In the genomic region with DNA sequence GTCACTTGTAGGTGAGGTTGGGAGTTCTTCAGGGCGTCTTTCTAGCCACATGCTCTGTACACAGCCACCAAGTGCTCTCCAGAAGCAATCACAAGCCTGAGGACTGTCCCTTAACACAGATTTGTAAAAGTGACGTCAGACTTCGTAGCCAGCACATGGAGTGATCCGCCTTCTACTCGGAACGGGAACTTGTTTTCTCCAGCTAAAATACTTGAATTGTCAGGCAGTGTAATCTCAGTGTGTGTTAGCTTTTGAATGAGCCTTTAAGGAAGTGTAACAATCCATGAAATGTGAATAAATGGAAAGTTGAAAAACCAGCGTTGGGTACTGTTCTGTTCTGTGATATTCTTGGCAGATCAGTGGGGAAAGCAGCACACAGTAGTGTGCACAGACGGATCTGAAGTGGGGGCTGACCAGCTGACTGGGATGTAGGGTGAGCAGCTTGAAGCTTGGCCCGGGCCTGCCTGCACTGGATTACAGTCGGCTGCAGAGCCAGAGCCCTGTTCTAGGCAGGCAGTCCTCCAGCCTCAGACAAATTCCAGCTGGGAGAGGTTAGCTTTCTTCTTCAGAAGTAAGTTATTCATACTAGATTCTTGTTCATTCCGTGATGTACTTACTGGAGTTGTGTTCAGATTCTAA, we compare ENCODE assay signal across 13 mouse cellular contexts. TPM values are rescaled to one million over a fixed set of nuclear protein-coding genes. Genes with fewer than 3 reads are reported as not detected.
A peak's percentile ranks its signal among the peaks of the same experiment; 100 is the strongest.
DNase-seq lines count a peak whose midpoint lies in the region; ATAC-seq and TF ChIP-seq lines count a peak whose summit lies in the region.
"Had no signal": no experiment of that assay in that cellular context is flagged by ENCODE, and none has a peak within 500 bp of the region (broad histone marks: within the 10 kb centered on the region; RNA-seq: fewer than 3 reads in every experiment).

No protein-coding gene starts in this region.

- H3K9me3 ChIP-seq in hindbrain, postnatal 0 days (ENCODE audit: low read length), result no peaks in the 10 kb centered on the region
- H3K9me3 ChIP-seq in hindbrain, embryonic 12.5 days (replicated peaks), result no peaks in the 10 kb centered on the region
- H3K9me3 ChIP-seq: neural tube, embryonic 12.5 days had no signal

- no peak overlapping the region for H3K4me3 ChIP-seq in hindbrain, postnatal 0 days (ENCODE audit: low read length)
- no peak overlapping the region for H3K4me3 ChIP-seq in hindbrain, embryonic 12.5 days
- H3K4me3 ChIP-seq: neural tube, embryonic 12.5 days had no signal

- TF ChIP-seq CTCF in hindbrain, postnatal 0 days (IDR thresholded peaks at IDR 0.05; ENCODE audit: low read depth), result no peak

- no peak overlapping the region for H3K9ac ChIP-seq in hindbrain, postnatal 0 days (replicated peaks; ENCODE audit: low read length)
- no peak overlapping the region for H3K9ac ChIP-seq in hindbrain, embryonic 12.5 days
- H3K9ac ChIP-seq: neural tube, embryonic 12.5 days had no signal

- no peaks in the 10 kb centered on the region for H3K27me3 ChIP-seq in hindbrain, postnatal 0 days (ENCODE audit: insufficient read depth, low read length)
- no peaks in the 10 kb centered on the region for H3K27me3 ChIP-seq in hindbrain, embryonic 12.5 days
- H3K27me3 ChIP-seq: neural tube, embryonic 12.5 days had no signal

- H3K4me2 ChIP-seq in hindbrain, postnatal 0 days (ENCODE audit: low read depth, low read length), result no peak overlapping the region
- H3K4me2 ChIP-seq in hindbrain, embryonic 12.5 days (replicated peaks), result no peak overlapping the region
- H3K4me2 ChIP-seq: neural tube, embryonic 12.5 days had no signal

- peak; percentile 86 for ATAC-seq in hindbrain, postnatal 0 days
- no peak for ATAC-seq in hindbrain, embryonic 12.5 days (ENCODE audit: low FRiP score)
- ATAC-seq: intestine, embryonic 16.5 days had no signal

- H3K4me1 ChIP-seq in hindbrain, postnatal 0 days (ENCODE audit: insufficient read depth, low read length), result no peaks in the 10 kb centered on the region
- H3K4me1 ChIP-seq in hindbrain, embryonic 12.5 days, result no peaks in the 10 kb centered on the region
- H3K4me1 ChIP-seq: neural tube, embryonic 12.5 days had no signal

- peak; percentile 32 for DNase-seq in hindbrain, postnatal 0 days (ENCODE audit: low spot score)
- peak; percentile 71 to 79 for DNase-seq in right cerebral cortex, postnatal 10 days (ENCODE audit: low spot score in 2 of 2)
- DNase-seq in right cerebral cortex, postnatal 14 days, result no peak
- DNase-seq in layer of hippocampus, postnatal 10 days (ENCODE audit: low spot score in 2 of 2), result peak; percentile 53 to 64
- no peak for DNase-seq in c-Kit-positive CD71-positive TER-119-positive erythroid progenitor cells, embryonic 14.5 days (ENCODE audit: low spot score)
- DNase-seq in embryo, embryonic 9.5 days (ENCODE audit: extremely low spot score), result no peak
- DNase-seq: cerebellum, adult 11 months; gastrocnemius, postnatal 14 days; thymus, postnatal 14 days had no signal

- H3K36me3 ChIP-seq in hindbrain, postnatal 0 days (ENCODE audit: insufficient read depth, low read length), result peaks cover 38% of the 10 kb centered on the region
- H3K36me3 ChIP-seq in hindbrain, embryonic 12.5 days, result peaks cover 50% of the 10 kb centered on the region

- WGBS in hindbrain, postnatal 0 days, result 51% methylated on average over 11 of the region's 11 CpGs
- 77% methylated on average over 11 of the region's 11 CpGs for whole genome bisulfite sequencing in hindbrain, embryonic 12.5 days

- H3K27ac ChIP-seq in hindbrain, postnatal 0 days, result peak overlapping the region; percentile 41; the same call in 1 of the 2 replicates
- no peak overlapping the region for H3K27ac ChIP-seq in hindbrain, embryonic 12.5 days
- H3K27ac ChIP-seq: macrophage; neural tube, embryonic 12.5 days had no signal

RNA-seq across cellular contexts. Expression of a gene that starts 19.6 kb away (rescaled TPM):
- total RNA-seq in hindbrain, postnatal 0 days (2014; rRNA removed), result 13.3 and 18.4 TPM in 2 replicates
- 23.6 and 24.7 TPM in 2 replicates for polyA plus RNA-seq in hindbrain, postnatal 0 days (2015; fragmentation: Nextera tagmentation; extraction: Ambion mirVana)
- polyA plus RNA-seq in hindbrain, embryonic 12.5 days (2016; fragmentation: Nextera tagmentation; extraction: Ambion mirVana), result 56.4 and 58.0 TPM in 2 replicates
- 10 to 100 TPM; 31.5 to 31.7 TPM for total RNA-seq in layer of hippocampus, postnatal 10 days (2021)

RNA-seq across cellular contexts. Expression of a gene that starts 22.9 kb away (rescaled TPM):
- 0.47 and 0.50 TPM in 2 replicates for total RNA-seq in hindbrain, postnatal 0 days (2014; rRNA removed)
- 0.54 and 0.65 TPM in 2 replicates for polyA plus RNA-seq in hindbrain, postnatal 0 days (2015; fragmentation: Nextera tagmentation; extraction: Ambion mirVana)
- polyA plus RNA-seq in hindbrain, embryonic 12.5 days (2016; fragmentation: Nextera tagmentation; extraction: Ambion mirVana), result 0.77 and 0.88 TPM in 2 replicates
- 1 to 10 TPM; 1.0 to 1.4 TPM for total RNA-seq in layer of hippocampus, postnatal 10 days (2021)

RNA-seq across cellular contexts. Expression of a gene that starts 45.6 kb away (rescaled TPM):
- total RNA-seq in hindbrain, postnatal 0 days (2014; rRNA removed), result 123 and 127 TPM in 2 replicates
- polyA plus RNA-seq in hindbrain, postnatal 0 days (2015; fragmentation: Nextera tagmentation; extraction: Ambion mirVana), result 23.0 and 23.6 TPM in 2 replicates
- polyA plus RNA-seq in hindbrain, embryonic 12.5 days (2016; fragmentation: Nextera tagmentation; extraction: Ambion mirVana), result 18.7 TPM in 2 replicates
- total RNA-seq in layer of hippocampus, postnatal 10 days (2021), result 100 to 1,000 TPM; 102 to 128 TPM

Comparison
In these comparisons a context has a peak if more than half of its experiments do, and no peak if none do; other contexts are left out.
1. DNase-seq: peak in hindbrain, postnatal 0 days (single experiment), right cerebral cortex, postnatal 10 days (2 of 2) and layer of hippocampus, postnatal 10 days (2 of 2); none in right cerebral cortex, postnatal 14 days (single experiment), c-Kit-positive CD71-positive TER-119-positive erythroid progenitor cells, embryonic 14.5 days (single experiment) and embryo, embryonic 9.5 days (single experiment).